Mouse (Mus musculus) forebrain, embryonic 16.5 days (tissue): ENCODE measurements around the gene Rreb1. TPM values are rescaled to one million over a fixed set of nuclear protein-coding genes. Genes with fewer than 3 reads are reported as not detected.

ENCODE experiments used
- ATAC-seq: fragments of 200-750 bp; cut with Nextera tagmentation; 2 replicates; pipeline ENCODE4 v1.8.0; 2017; ENCODE audit warnings: mild to moderate bottlenecking, moderate library complexity
- H3K27ac ChIP-seq: fragments of 300-500 bp; sonication (generic); 2 replicates; pipeline ENCODE4 v1.5.1; 2014; ENCODE audit warnings: low read length, control low read depth
- H3K27me3 ChIP-seq: fragments of 300-500 bp; sonication (generic); replicated peaks from 2 replicates; pipeline ENCODE4 v1.6.1; 2014; ENCODE audit warnings: low read length; ENCODE audit not compliant: control insufficient read depth, insufficient read depth
- H3K36me3 ChIP-seq: fragments of 300-500 bp; sonication (generic); 2 replicates; pipeline ENCODE4 v1.6.1; 2014; ENCODE audit not compliant: control insufficient read depth, insufficient read depth
- H3K4me1 ChIP-seq: fragments of 300-500 bp; sonication (generic); replicated peaks from 2 replicates; pipeline ENCODE4 v1.6.1; 2014; ENCODE audit warnings: low read length; ENCODE audit not compliant: control insufficient read depth, insufficient read depth
- H3K4me2 ChIP-seq: fragments of 300-500 bp; sonication (generic); 2 replicates; pipeline ENCODE4 v1.6.1; 2014; ENCODE audit warnings: mild to moderate bottlenecking, low read length, control low read depth
- H3K4me3 ChIP-seq: fragments of 300-500 bp; sonication (generic); replicated peaks from 2 replicates; pipeline ENCODE4 v1.5.1; 2014; ENCODE audit warnings: mild to moderate bottlenecking, low read length, control low read depth
- H3K9ac ChIP-seq: fragments of 300-500 bp; sonication (generic); replicated peaks from 2 replicates; pipeline ENCODE4 v1.6.1; 2014; ENCODE audit warnings: low read depth, low read length, control low read depth
- H3K9me3 ChIP-seq: fragments of 300-500 bp; sonication (generic); 2 replicates; pipeline ENCODE4 v1.6.1; 2016; ENCODE audit warnings: low read length; ENCODE audit not compliant: control insufficient read depth
- WGBS: fragments of 180-500 bp; shearing (Covaris S2); extraction: QIAGEN DNeasy Blood & Tissue Kit; methylation state at CpG from one replicate; pipeline ENCODE4 v1.1.7; 2014; 5-methylcytosine and 5-hydroxymethylcytosine counted together
- polyA plus RNA-seq: library from polyadenylated mRNA; unstranded; fragments of >200 nt; fragmentation: Nextera tagmentation; extraction: Ambion mirVana; gene quantifications from 2 replicates; pipeline ENCODE4 v1.2.1, GENCODE M21; 2015

Gene Rreb1
- polyA plus RNA-seq, 1 experiment from 2014 or later: 2.1 TPM

DNA sequence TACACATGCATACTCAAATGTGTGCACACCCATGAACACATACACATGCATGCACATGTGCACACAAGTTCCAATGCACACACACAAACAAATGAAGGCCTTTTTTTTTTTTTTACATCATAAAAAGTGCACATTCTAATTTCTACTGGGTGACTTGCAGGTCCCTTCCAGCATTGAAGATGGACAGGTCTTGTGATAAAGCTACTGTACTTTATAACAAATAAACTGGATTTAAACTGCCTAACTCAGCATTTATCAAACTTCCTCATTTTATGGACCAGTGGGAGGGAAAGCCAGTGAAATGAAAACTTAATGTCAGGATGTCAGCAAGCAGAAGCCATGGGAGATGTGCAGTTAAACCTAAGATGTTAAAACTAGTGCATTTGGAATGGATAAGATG, 1.5 kb upstream of the Rreb1 start:
- no peaks in the 10 kb centered on the region for H3K36me3 ChIP-seq
- no peak overlapping the region for H3K27ac ChIP-seq
- no peaks in the 10 kb centered on the region for H3K9me3 ChIP-seq
- H3K4me2 ChIP-seq: no peak overlapping the region
- peaks cover 21% of the 10 kb centered on the region for H3K27me3 ChIP-seq
- no peak for ATAC-seq
- H3K4me1 ChIP-seq: peaks cover 13% of the 10 kb centered on the region
- no peak overlapping the region for H3K9ac ChIP-seq
- no peak overlapping the region for H3K4me3 ChIP-seq

DNA sequence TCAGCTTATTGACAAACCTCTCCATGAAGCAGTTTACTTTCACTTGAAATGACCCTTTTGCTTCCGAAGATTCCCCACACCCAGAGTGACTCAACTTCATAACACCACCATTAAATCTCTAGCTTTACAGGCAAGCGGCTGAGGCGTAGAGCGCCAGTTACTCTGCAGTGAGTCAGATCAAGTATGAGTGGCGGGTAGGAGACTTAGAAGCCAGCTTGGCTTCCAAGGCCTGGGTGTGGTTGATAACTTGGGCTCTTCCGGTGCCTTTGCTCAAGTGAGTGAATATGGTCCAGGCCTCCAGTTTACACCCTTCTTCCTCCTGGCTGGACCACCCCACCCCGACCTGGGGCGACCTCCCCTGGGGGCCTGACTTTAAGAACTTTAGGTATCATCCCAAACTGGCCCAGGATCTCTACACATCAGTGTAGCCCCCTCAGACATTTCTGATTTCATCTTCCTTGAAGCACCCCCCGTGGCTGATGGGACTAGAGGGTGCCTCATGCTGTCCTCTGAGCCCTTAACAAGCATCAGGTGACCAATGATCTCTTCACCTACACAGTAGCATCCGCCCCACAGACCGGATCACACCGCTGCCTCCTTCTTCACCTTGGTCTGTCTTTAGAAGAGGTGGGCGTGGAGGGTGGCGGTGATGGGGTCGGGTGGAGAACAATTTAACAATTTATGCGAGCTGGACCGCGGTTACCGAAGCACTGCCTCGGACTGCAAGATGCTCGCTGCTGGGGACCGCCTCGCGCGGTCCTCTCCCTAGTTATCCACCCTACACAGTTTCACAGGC, 651 bp upstream of the Rreb1 start:
- Histone ChIP-seq H3K36me3 (no peaks in the 10 kb centered on the region), H3K4me1 (peaks cover 13% of the 10 kb centered on the region), H3K27me3 (peaks cover 18% of the 10 kb centered on the region), H3K4me3 (peak overlapping the region; percentile 46), H3K9ac (peak overlapping the region; percentile 7), H3K27ac (no peak overlapping the region), H3K9me3 (no peaks in the 10 kb centered on the region), H3K4me2 (peak overlapping the region; percentile 83)
- 20% methylated on average over 25 of the region's 25 CpGs for WGBS
- peak; percentile 26 for ATAC-seq

GRCm38 (mm10) chr13:37778594-37779231, 513 bp downstream of the Rreb1 start:
- Histone ChIP-seq H3K4me2 (peak overlapping the region; percentile 83), H3K27ac (no peak overlapping the region), H3K9me3 (no peaks in the 10 kb centered on the region), H3K4me3 (peak overlapping the region; percentile 46), H3K27me3 (peaks cover 18% of the 10 kb centered on the region), H3K4me1 (peaks cover 13% of the 10 kb centered on the region), H3K36me3 (no peaks in the 10 kb centered on the region), H3K9ac (peak overlapping the region; percentile 7)
- under 1% methylated on average over 32 of the region's 33 CpGs for WGBS
- peak; percentile 56 for ATAC-seq

GRCm38 (mm10) chr13:37779251-37779667, 1.1 kb downstream of the Rreb1 start:
- H3K4me1 ChIP-seq: peaks cover 13% of the 10 kb centered on the region
- H3K36me3 ChIP-seq: no peaks in the 10 kb centered on the region
- H3K4me2 ChIP-seq: peak overlapping the region; percentile 83
- peak overlapping the region; percentile 46 for H3K4me3 ChIP-seq
- H3K27me3 ChIP-seq: peaks cover 18% of the 10 kb centered on the region
- WGBS: 4% methylated on average over 9 of the region's 9 CpGs
- no peak overlapping the region for H3K27ac ChIP-seq
- ATAC-seq: no peak
- H3K9ac ChIP-seq: no peak overlapping the region; the same call in 1 of the 2 replicates
- no peaks in the 10 kb centered on the region for H3K9me3 ChIP-seq

DNA sequence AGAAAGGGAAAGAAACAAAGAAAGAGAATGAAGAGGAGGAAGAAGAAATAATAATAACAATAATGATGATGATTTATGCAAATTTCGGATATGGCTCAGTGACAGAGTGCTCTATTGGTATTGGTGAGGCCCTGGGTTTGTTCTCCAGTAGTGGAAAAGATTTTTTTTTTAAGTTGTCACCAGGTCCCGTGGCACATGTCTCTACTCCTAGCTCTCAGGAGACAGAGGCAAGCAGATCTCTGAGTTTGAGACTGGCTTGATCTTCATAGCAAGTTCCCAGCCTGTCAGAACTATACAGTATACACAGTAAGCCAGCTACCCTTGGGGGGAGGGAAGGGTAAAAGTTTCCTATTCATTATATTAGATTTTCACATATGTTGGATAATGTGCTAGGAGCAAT, 3.4 kb downstream of the Rreb1 start:
- Histone ChIP-seq H3K27me3 (peaks cover 17% of the 10 kb centered on the region), H3K4me1 (peaks cover 13% of the 10 kb centered on the region), H3K9me3 (no peaks in the 10 kb centered on the region), H3K4me2 (no peak overlapping the region), H3K9ac (no peak overlapping the region), H3K27ac (no peak overlapping the region), H3K4me3 (no peak overlapping the region), H3K36me3 (no peaks in the 10 kb centered on the region)
- WGBS: 78% methylated on average over 2 of the region's 2 CpGs
- no peak for ATAC-seq

GRCm38 (mm10) chr13:37782144-37782543, 3.9 kb downstream of the Rreb1 start:
- 88% methylated on average over 6 of the region's 6 CpGs for WGBS
- no peak overlapping the region for H3K4me3 ChIP-seq

DNA sequence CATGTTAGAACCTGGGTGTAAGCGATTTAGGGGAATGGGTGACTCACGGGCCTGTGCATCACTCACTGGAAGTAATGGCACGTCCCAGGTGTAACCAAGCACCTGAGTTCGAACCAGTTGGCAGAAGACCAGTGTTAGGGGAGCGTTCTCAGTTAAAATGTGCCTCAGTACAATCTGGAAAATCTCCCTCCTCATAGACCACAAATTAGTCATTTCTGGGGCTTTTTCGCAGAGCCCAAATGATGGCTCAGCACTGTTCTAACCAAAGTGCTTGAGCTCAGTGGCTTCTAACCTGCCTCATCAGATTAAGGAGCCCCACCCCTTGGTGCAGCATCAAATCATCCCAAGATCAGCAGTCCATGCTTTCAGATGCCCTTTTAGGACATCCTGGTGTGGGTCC, 5.5 kb downstream of the Rreb1 start:
- ATAC-seq: no peak
- peaks cover 10% of the 10 kb centered on the region for H3K27me3 ChIP-seq
- no peak overlapping the region for H3K4me3 ChIP-seq
- H3K4me1 ChIP-seq: peaks cover 5% of the 10 kb centered on the region
- H3K27ac ChIP-seq: no peak overlapping the region
- no peaks in the 10 kb centered on the region for H3K9me3 ChIP-seq
- no peak overlapping the region for H3K9ac ChIP-seq
- WGBS: 91% methylated on average over 6 of the region's 6 CpGs
- H3K36me3 ChIP-seq: no peaks in the 10 kb centered on the region
- H3K4me2 ChIP-seq: no peak overlapping the region

More at GRCm38 (mm10) chr13:37782144-37782543, 3.9 kb downstream of the Rreb1 start:
- Histone ChIP-seq H3K9me3 (no peaks in the 10 kb centered on the region), H3K27ac (no peak overlapping the region), H3K4me2 (no peak overlapping the region), H3K36me3 (no peaks in the 10 kb centered on the region), H3K9ac (no peak overlapping the region), H3K27me3 (peaks cover 16% of the 10 kb centered on the region), H3K4me1 (peaks cover 13% of the 10 kb centered on the region)
- ATAC-seq: no peak

DNA sequence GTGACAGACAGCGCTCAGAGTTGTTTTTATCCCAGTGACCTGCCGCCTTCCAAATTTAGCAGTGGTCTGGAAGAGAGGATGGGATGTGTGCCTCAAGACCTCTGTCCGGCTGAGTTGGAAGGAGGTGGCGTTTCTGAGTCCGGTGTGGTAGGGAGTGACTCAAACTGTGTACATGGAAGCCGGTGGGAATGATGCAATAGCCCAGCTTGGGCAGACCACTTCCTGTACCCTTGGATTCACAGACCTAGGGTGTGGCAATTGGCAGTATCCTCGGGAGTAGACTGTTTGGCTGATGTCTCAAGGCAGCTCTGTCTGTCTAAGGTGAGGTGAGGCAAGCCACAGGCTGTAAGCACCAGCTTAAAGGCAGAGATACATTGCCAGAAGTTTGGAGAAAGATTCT, 6.0 kb downstream of the Rreb1 start:
- no peak for ATAC-seq
- WGBS: 84% methylated on average over 7 of the region's 7 CpGs
- H3K9ac ChIP-seq: no peak overlapping the region
- no peaks in the 10 kb centered on the region for H3K36me3 ChIP-seq
- no peaks in the 10 kb centered on the region for H3K9me3 ChIP-seq
- H3K4me1 ChIP-seq: no peaks in the 10 kb centered on the region
- no peak overlapping the region for H3K4me2 ChIP-seq
- no peak overlapping the region for H3K27ac ChIP-seq
- H3K27me3 ChIP-seq: peaks cover 10% of the 10 kb centered on the region
- H3K4me3 ChIP-seq: no peak overlapping the region

GRCm38 (mm10) chr13:37792739-37793336, 14.6 kb downstream of the Rreb1 start:
- Histone ChIP-seq H3K4me2 (no peak overlapping the region), H3K9me3 (no peaks in the 10 kb centered on the region), H3K27ac (no peak overlapping the region), H3K4me3 (no peak overlapping the region), H3K9ac (no peak overlapping the region), H3K36me3 (no peaks in the 10 kb centered on the region), H3K4me1 (no peaks in the 10 kb centered on the region), H3K27me3 (no peaks in the 10 kb centered on the region)
- 86% methylated on average over 11 of the region's 11 CpGs for WGBS
- no peak for ATAC-seq
